Mouse (Mus musculus): ENCODE measurements around the gene Erp27.

Gene Erp27

GRCm38 (mm10) chr6:136921601-136922000, 379 bp downstream of the Erp27 start:
- no peak overlapping the region for H3K4me3 ChIP-seq (replicated peaks; ENCODE audit: low read length)
- TF ChIP-seq NANOG (IDR thresholded peaks at IDR 0.05; ENCODE audit: borderline replicate concordance, low read length), result no peak
- no peak for TF ChIP-seq POU5F1 (IDR thresholded peaks at IDR 0.05; ENCODE audit: borderline replicate concordance, low read length)
- no peak for TF ChIP-seq CTCF (conservative IDR thresholded peaks at IDR 0.05; ENCODE audit: low read length)
- no peaks in the 10 kb centered on the region for H3K9me3 ChIP-seq (ENCODE audit: low read length)
- H3K4me1 ChIP-seq (replicated peaks; ENCODE audit: low read depth, low read length), result no peaks in the 10 kb centered on the region
- H3K36me3 ChIP-seq (ENCODE audit: insufficient read depth, low read length), result no peaks in the 10 kb centered on the region
- H3K27me3 ChIP-seq (ENCODE audit: insufficient read depth, low read length), result no peaks in the 10 kb centered on the region; the same call in 1 of the 2 replicates

GRCm38 (mm10) chr6:136920320-136921257, 1.4 kb downstream of the Erp27 start:
- Histone ChIP-seq H3K4me1 (replicated peaks; ENCODE audit: low read depth, low read length) (no peaks in the 10 kb centered on the region), H3K27me3 (ENCODE audit: insufficient read depth, low read length) (no peaks in the 10 kb centered on the region; the same call in 1 of the 2 replicates), H3K9me3 (ENCODE audit: low read length) (no peaks in the 10 kb centered on the region), H3K4me3 (replicated peaks; ENCODE audit: low read length) (no peak overlapping the region), H3K36me3 (ENCODE audit: insufficient read depth, low read length) (no peaks in the 10 kb centered on the region)
- TF ChIP-seq CTCF (conservative IDR thresholded peaks at IDR 0.05; ENCODE audit: low read length) (peak; percentile 52), NANOG (IDR thresholded peaks at IDR 0.05; ENCODE audit: borderline replicate concordance, low read length) (no peak)

GRCm38 (mm10) chr6:136917885-136918284, 4.1 kb downstream of the Erp27 start:
- no peak overlapping the region for H3K4me3 ChIP-seq (replicated peaks; ENCODE audit: low read length)
- no peaks in the 10 kb centered on the region for H3K36me3 ChIP-seq (ENCODE audit: insufficient read depth, low read length)
- H3K27me3 ChIP-seq (ENCODE audit: insufficient read depth, low read length), result peaks cover 12% of the 10 kb centered on the region
- H3K4me1 ChIP-seq (replicated peaks; ENCODE audit: low read depth, low read length), result peaks cover 5% of the 10 kb centered on the region; the same call in 1 of the 2 replicates
- TF ChIP-seq POU5F1 (IDR thresholded peaks at IDR 0.05; ENCODE audit: borderline replicate concordance, low read length) (no peak), NANOG (IDR thresholded peaks at IDR 0.05; ENCODE audit: borderline replicate concordance, low read length) (no peak), CTCF (conservative IDR thresholded peaks at IDR 0.05; ENCODE audit: low read length) (no peak)
- H3K9me3 ChIP-seq (ENCODE audit: low read length), result no peaks in the 10 kb centered on the region

GRCm38 (mm10) chr6:136915721-136916395, 6.1 kb downstream of the Erp27 start:
- Histone ChIP-seq H3K9me3 (ENCODE audit: low read length) (no peaks in the 10 kb centered on the region), H3K4me3 (replicated peaks; ENCODE audit: low read length) (no peak overlapping the region), H3K27me3 (ENCODE audit: insufficient read depth, low read length) (peaks cover 20% of the 10 kb centered on the region), H3K36me3 (ENCODE audit: insufficient read depth, low read length) (no peaks in the 10 kb centered on the region), H3K4me1 (replicated peaks; ENCODE audit: low read depth, low read length) (peaks cover 5% of the 10 kb centered on the region)
- TF ChIP-seq CTCF (conservative IDR thresholded peaks at IDR 0.05; ENCODE audit: low read length), result no peak
- TF ChIP-seq POU5F1 (IDR thresholded peaks at IDR 0.05; ENCODE audit: borderline replicate concordance, low read length), result no peak
- TF ChIP-seq NANOG (IDR thresholded peaks at IDR 0.05; ENCODE audit: borderline replicate concordance, low read length), result no peak

GRCm38 (mm10) chr6:136914234-136914633, 7.7 kb downstream of the Erp27 start:
- Histone ChIP-seq H3K4me3 (replicated peaks; ENCODE audit: low read length) (no peak overlapping the region), H3K9me3 (ENCODE audit: low read length) (no peaks in the 10 kb centered on the region), H3K36me3 (ENCODE audit: insufficient read depth, low read length) (no peaks in the 10 kb centered on the region), H3K27me3 (ENCODE audit: insufficient read depth, low read length) (peaks cover 33% of the 10 kb centered on the region), H3K4me1 (replicated peaks; ENCODE audit: low read depth, low read length) (peaks cover 5% of the 10 kb centered on the region)
- TF ChIP-seq CTCF (conservative IDR thresholded peaks at IDR 0.05; ENCODE audit: low read length) (no peak), POU5F1 (IDR thresholded peaks at IDR 0.05; ENCODE audit: borderline replicate concordance, low read length) (no peak), NANOG (IDR thresholded peaks at IDR 0.05; ENCODE audit: borderline replicate concordance, low read length) (no peak)

- Histone ChIP-seq H3K27me3 (ENCODE audit: insufficient read depth, low read length) (peaks cover 33% of the 10 kb centered on the region), H3K4me3 (replicated peaks; ENCODE audit: low read length) (no peak overlapping the region), H3K4me1 (replicated peaks; ENCODE audit: low read depth, low read length) (peaks cover 5% of the 10 kb centered on the region), H3K36me3 (ENCODE audit: insufficient read depth, low read length) (no peaks in the 10 kb centered on the region), H3K9me3 (ENCODE audit: low read length) (no peaks in the 10 kb centered on the region)
- TF ChIP-seq CTCF (conservative IDR thresholded peaks at IDR 0.05; ENCODE audit: low read length) (no peak), POU5F1 (IDR thresholded peaks at IDR 0.05; ENCODE audit: borderline replicate concordance, low read length) (no peak), NANOG (IDR thresholded peaks at IDR 0.05; ENCODE audit: borderline replicate concordance, low read length) (no peak)
Measured at GRCm38 (mm10) chr6:136913384-136914126, 8.4 kb downstream of the Erp27 start.

GRCm38 (mm10) chr6:136912751-136913265, 9.2 kb downstream of the Erp27 start:
- Histone ChIP-seq H3K4me1 (replicated peaks; ENCODE audit: low read depth, low read length) (peaks cover 9% of the 10 kb centered on the region), H3K9me3 (ENCODE audit: low read length) (no peaks in the 10 kb centered on the region), H3K4me3 (replicated peaks; ENCODE audit: low read length) (no peak overlapping the region), H3K36me3 (ENCODE audit: insufficient read depth, low read length) (no peaks in the 10 kb centered on the region), H3K27me3 (ENCODE audit: insufficient read depth, low read length) (peaks cover 37% of the 10 kb centered on the region)
- no peak for TF ChIP-seq NANOG (IDR thresholded peaks at IDR 0.05; ENCODE audit: borderline replicate concordance, low read length)
- no peak for TF ChIP-seq CTCF (conservative IDR thresholded peaks at IDR 0.05; ENCODE audit: low read length)
- TF ChIP-seq POU5F1 (IDR thresholded peaks at IDR 0.05; ENCODE audit: borderline replicate concordance, low read length), result no peak
